In genomic region chr16:38619054-38619453, GRCm38 (mm10) we compare ENCODE assay signal across 8 mouse cellular contexts.
DNase-seq lines count a peak whose midpoint lies in the region; ATAC-seq and TF ChIP-seq lines count a peak whose summit lies in the region.

No protein-coding gene starts in this region.

- peak; percentile 90 for TF ChIP-seq CTCF in stomach, postnatal 0 days (IDR thresholded peaks at IDR 0.05; ENCODE audit: low read depth)

- no peak overlapping the region for H3K9ac ChIP-seq in limb, embryonic 11.5 days (ENCODE audit: low read length)
- no peak overlapping the region for H3K9ac ChIP-seq in stomach, postnatal 0 days (ENCODE audit: low read length)

- no peak overlapping the region for H3K27ac ChIP-seq in limb, embryonic 11.5 days (replicated peaks; ENCODE audit: low read depth, low read length)
- no peak overlapping the region for H3K27ac ChIP-seq in stomach, postnatal 0 days (replicated peaks)

- no peak overlapping the region for H3K4me3 ChIP-seq in limb, embryonic 11.5 days (ENCODE audit: low read depth, low read length)
- no peak overlapping the region for H3K4me3 ChIP-seq in stomach, postnatal 0 days (ENCODE audit: low read depth, low read length)

- H3K4me1 ChIP-seq in limb, embryonic 11.5 days (ENCODE audit: control insufficient read depth, insufficient read depth, low read length) = no peaks in the 10 kb centered on the region
- no peaks in the 10 kb centered on the region for H3K4me1 ChIP-seq in stomach, postnatal 0 days (replicated peaks; ENCODE audit: control insufficient read depth, insufficient read depth)

- ATAC-seq in activated CD4-positive, CD25-positive, alpha-beta regulatory T cell, adult 4 months = peak; percentile 84
- no peak for ATAC-seq in limb, embryonic 11.5 days (ENCODE audit: insufficient number of reproducible peaks, low FRiP score, low TSS enrichment, low read depth)
- peak; percentile 65; the same call in 1 of the 2 replicates for ATAC-seq in stomach, postnatal 0 days (ENCODE audit: low FRiP score, low TSS enrichment)

- WGBS in limb, embryonic 11.5 days = 21% methylated on average over 6 of the region's 6 CpGs
- 27% methylated on average over 6 of the region's 6 CpGs for WGBS in stomach, postnatal 0 days

- no peaks in the 10 kb centered on the region for H3K36me3 ChIP-seq in limb, embryonic 11.5 days (ENCODE audit: control insufficient read depth, insufficient read depth, low read length)
- H3K36me3 ChIP-seq in stomach, postnatal 0 days (ENCODE audit: control insufficient read depth, insufficient read depth, low read length) = peaks cover 8% of the 10 kb centered on the region

- H3K9me3 ChIP-seq in limb, embryonic 11.5 days (ENCODE audit: control insufficient read depth, low read length) = no peaks in the 10 kb centered on the region
- H3K9me3 ChIP-seq in stomach, postnatal 0 days (ENCODE audit: control insufficient read depth, low read length) = no peaks in the 10 kb centered on the region

- peak; percentile 80 for DNase-seq in B cell, adult 2 months
- DNase-seq in cerebellum, postnatal 36 days = peak; percentile 65 to 66
- peak; percentile 64 to 65 for DNase-seq in gastrocnemius, adult 8-10 months (ENCODE audit: low spot score in 2 of 2)
- DNase-seq in kidney, adult 8-10 months = peak; percentile 41 to 70
- peak; percentile 83 for DNase-seq in limb, embryonic 11.5 days (ENCODE audit: low spot score)
- DNase-seq in naive thymus-derived CD4-positive, alpha-beta T cell, adult 2 months (ENCODE audit: low read depth) = peak; percentile 87
- peak; percentile 73 for DNase-seq in stomach, postnatal 0 days (ENCODE audit: low spot score)

- no peak for TF ChIP-seq EP300 in stomach, postnatal 0 days (optimal IDR thresholded peaks at IDR 0.05)

- no peaks in the 10 kb centered on the region for H3K27me3 ChIP-seq in limb, embryonic 11.5 days (ENCODE audit: control insufficient read depth, insufficient read depth, low read length)
- no peaks in the 10 kb centered on the region for H3K27me3 ChIP-seq in stomach, postnatal 0 days (ENCODE audit: control insufficient read depth, insufficient read depth, low read length)

- no peak overlapping the region for H3K4me2 ChIP-seq in limb, embryonic 11.5 days (ENCODE audit: low read depth, severe bottlenecking)
- H3K4me2 ChIP-seq in stomach, postnatal 0 days (replicated peaks; ENCODE audit: low read depth) = no peak overlapping the region
